Mouse (Mus musculus) liver (tissue): ENCODE data around the gene Mtr.

Experiments
- DNase-seq: peaks from one replicate; pipeline ENCODE4 v3.0.0-alpha.2; 2020; ENCODE audit warnings: mixed read lengths

The Mtr gene

GRCm38 (mm10) chr13:12232141-12232540 lies 25.8 kb downstream of the Mtr start:
- no peak for DNase-seq

DNA sequence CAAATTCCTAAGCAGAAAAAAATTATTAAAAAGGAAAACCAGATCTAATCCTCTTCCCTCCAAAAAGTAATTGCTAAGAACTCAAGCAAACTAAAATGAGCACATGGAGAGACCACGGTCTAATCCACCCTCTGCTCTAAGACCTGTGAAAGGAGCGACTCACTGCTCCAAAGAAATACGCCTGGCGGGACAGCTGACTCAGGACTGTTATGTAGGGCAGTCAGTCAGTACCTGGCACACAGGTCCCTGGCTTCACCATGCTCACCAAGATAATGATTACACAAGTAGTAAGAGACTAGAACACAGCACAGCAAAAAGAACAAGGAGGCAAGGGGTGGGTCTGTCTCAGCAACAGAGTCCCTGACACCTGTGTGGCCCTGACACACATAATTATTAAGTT lies 29.7 kb downstream of the Mtr start:
- no peak for DNase-seq

DNA sequence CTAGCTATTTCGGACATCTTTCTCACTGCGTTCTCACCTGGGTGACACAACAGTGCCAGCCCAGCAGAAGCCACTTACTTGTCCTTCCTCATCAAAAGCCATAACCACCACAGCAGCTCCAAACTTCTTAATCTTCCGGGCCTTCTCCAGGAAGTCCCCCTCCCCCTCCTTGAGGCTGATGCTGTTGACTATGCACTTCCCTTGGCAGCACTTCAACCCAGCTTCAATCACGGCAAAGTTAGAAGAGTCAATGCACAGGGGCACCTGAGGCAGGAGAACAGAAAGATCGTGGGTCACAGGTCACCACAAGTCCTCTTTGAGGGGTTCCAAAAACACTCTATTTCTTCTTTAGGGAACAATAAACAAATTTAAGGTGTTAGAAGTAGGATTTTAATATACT lies 30.3 kb downstream of the Mtr start:
- no peak for DNase-seq

DNA sequence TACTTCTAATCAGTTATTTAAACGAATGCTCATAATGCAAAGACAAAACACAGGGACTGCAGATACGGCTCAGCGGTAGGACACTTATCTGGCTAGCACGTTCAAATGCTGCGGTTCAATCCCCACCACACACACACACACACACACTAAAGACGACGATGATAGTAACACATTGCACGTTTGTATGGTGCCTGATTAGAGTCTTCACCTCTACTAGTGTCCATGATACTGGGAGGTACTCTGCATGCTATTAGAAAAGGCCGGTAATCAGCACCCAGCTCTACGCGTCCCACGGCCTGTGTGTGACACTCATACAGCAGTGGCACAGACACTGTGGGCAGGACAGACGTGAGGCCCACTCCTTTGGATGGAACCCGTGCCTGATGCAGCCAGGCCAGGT lies 39.3 kb downstream of the Mtr start:
- DNase-seq: no peak

DNA sequence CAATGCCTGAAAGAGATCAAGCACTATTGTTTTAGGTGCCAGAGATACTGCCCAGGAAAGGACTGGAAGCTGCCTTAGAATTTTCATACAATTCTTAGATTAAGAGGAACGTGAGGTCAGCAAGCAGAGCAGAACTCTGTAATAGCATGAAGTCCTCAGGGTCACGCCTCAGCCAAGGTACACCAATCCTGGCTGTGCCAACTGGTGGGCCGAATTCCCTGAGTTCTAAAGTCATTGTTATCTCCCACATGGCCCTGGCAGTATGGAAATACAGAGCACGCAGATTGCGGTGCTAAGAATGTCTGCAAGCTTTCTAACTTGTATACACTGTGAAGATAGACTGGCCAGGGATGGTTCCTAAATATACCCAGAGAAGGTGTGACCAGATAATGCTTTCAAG lies 43.0 kb downstream of the Mtr start:
- DNase-seq: no peak

GRCm38 (mm10) chr13:12211058-12211457 lies 46.9 kb downstream of the Mtr start:
- DNase-seq: no peak

- DNase-seq: peak; percentile 51
These were observed 47.7 kb downstream of the Mtr start for GRCm38 (mm10) chr13:12210023-12210762.

DNA sequence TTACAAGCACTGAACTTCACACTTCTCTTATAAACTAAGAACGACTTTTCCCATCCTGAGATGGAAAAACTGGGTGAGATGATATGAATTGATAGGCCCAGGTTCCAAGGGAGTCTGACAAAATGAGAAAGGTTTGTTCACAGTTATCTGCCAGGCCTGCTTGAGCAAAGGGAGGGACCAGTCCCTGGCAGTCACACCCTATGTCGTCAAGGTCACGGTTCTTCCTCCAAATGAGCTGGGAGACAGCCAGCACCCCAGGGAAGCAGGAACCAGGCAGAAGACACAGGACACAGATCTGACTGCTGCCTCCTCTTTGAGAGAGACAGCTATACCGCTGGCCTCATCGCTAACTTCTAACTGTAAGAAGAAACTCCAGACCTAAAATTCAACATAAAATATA lies 57.5 kb downstream of the Mtr start:
- DNase-seq: no peak

GRCm38 (mm10) chr13:12198486-12198885 lies 59.4 kb downstream of the Mtr start:
- no peak for DNase-seq

GRCm38 (mm10) chr13:12196861-12197260 lies 61.1 kb downstream of the Mtr start:
- no peak for DNase-seq

- no peak for DNase-seq
These were observed 61.9 kb downstream of the Mtr start for GRCm38 (mm10) chr13:12196012-12196411.

- no peak for DNase-seq
These were observed 62.8 kb downstream of the Mtr start for GRCm38 (mm10) chr13:12194942-12195662.

- DNase-seq: no peak
These were observed 68.7 kb downstream of the Mtr start for GRCm38 (mm10) chr13:12189219-12189618.

DNA sequence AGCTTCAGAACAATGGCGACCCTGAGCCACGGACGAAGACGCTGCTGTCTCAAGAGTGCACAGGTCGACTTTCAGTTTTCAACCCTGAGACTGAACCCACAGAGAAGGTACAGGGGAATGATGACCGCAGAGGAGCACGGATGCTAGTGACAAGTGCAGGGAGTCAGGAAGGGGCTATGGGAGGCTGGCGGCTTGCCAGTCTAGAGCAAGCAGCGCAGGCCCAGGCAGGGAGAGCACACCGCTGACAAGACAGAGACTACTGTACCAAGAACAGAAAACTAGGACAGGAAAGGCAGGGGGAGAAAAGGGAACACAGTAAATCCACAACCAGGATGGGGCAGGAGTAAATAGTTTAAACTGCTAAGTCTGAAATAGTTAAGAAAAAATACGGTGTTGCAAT lies 69.1 kb downstream of the Mtr start:
- DNase-seq: no peak

- no peak for DNase-seq
These were observed 78.4 kb downstream of the Mtr start for GRCm38 (mm10) chr13:12179481-12179880.

GRCm38 (mm10) chr13:12176761-12177160 lies 81.2 kb downstream of the Mtr start:
- DNase-seq: no peak

DNA sequence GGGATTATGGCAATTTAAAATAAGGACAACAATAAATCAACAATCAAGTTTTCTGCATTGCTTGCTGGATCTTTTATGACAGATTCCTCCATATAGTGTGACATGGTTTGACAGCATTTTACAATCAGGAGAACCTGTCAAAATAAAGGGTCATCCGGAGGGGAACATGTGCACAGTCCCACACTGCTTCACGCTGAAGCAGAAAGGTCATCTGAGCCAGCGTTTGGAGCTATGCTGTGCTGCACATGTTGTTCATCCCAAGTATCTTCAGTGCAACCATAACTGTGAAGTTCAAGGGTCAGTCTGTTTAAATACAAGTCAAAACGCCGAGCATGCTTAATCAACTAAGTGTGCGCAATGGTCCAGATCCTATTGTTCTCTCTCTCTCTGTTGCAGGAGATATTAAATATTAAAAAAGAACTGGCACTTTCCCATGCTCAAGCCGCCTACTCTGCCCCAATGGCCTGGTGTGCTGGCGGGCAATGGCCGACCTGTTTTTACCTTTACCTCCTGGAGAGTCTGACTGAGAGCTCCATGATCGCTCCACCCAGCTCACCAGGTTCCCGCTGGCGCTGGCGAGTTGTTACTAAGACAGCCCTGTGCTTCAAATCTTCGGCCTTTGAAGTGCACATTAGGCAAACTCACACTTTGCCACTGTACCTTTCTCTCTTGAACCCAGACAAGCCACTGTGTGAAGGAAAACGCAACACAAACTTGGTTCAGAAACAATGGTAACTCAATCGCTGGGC lies 81.8 kb downstream of the Mtr start:
- no peak for DNase-seq

DNA sequence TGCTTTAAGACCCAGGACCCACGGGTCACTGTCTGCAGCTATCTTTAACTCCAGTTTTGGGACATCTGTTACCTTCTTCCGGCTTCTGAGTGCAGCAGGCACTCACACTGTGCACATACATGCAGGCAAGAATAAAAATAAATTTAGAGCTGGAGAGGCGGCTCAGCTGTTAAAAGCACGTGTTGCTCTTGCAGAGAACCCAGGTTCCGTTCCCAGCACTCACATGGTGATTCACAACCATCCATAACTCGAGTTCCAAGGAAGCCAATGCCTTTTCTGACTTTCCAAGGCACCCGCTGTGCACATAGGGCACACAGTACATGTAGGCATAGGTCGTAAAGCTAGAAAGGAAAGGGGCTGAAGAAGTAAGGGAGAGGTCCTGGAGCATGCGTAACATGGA lies 90.6 kb downstream of the Mtr start:
- no peak for DNase-seq

DNA sequence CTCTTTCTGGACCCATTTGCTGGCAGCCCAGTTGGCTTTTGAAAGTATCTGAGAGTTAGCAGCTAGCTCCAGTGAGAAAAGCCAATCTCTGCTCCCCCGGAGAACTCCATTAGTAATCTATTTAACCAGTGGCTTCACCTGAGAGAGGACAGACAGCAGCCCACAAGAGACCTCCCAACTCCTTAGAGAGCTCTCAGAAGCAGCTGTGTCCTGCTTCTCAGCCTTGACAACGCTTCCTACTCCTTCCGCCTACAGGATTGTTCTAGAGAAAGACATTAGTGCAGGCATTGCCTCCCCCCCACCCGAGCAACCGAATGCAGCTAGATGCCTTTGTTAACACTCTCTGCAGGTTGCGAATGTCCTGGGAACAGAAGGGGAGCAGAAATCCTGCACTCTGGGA lies 91.5 kb downstream of the Mtr start:
- no peak for DNase-seq

GRCm38 (mm10) chr13:12165461-12166058 lies 92.4 kb downstream of the Mtr start:
- no peak for DNase-seq

- no peak for DNase-seq
These were observed 95.5 kb downstream of the Mtr start for GRCm38 (mm10) chr13:12162457-12162856.

DNA sequence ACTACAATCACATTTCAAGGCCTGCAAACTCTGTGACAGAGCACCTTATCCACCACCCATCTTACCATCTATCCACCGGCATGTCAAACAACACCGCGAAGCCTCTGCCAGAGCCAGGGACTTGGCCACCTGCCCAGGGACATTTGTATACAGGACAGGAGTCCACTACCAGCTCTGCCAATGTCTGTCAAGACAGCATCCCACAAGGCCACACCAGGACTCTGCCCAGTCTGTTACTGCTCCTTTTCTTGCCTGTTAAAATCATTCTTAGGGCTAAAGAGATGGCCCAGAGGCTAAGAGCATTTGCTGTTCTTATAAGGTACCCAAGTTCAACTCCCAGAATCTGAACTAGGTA lies 97.8 kb downstream of the Mtr start:
- no peak for DNase-seq

DNA sequence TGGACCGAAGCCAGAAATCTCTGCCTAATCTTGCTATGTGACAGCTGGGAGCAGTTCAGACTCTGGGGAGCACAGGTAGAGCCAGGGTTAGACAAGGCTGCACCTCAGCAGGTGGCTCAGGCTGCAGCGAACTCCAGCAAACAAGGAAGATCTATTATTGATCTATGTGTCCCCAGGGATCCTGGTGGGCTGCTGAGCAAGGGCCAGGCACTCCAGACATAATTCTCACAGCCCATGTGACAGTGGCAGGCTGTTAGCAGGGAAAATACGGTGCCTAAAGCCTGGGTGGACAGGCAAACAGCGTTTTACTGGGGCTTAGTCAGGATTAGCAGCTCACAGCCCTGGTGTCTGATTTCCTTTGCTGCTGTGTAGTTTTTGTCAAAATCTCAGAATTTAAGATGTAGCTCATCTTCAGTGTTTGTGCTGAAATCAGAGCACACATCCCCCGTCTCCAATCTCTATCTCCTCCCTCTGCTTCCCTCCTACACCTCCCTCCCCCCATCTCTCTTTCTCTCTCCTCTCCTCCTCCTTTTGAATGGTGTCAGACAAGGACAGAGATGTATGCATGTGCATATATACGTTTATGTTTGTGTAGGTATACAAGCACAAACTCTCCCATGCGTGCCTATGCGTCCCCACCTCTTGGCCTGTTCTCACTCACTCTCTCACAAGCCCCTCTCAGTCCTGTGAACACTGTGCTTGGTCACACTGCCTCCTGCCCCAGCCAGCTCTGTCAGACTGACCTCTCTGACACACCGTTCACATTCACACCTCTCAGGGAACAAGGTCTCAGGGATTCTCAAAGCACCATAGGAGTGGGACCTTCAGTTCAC lies 98.4 kb downstream of the Mtr start:
- DNase-seq: no peak
